ENCODE assay signal across 17 mouse cellular contexts in the genomic region with DNA sequence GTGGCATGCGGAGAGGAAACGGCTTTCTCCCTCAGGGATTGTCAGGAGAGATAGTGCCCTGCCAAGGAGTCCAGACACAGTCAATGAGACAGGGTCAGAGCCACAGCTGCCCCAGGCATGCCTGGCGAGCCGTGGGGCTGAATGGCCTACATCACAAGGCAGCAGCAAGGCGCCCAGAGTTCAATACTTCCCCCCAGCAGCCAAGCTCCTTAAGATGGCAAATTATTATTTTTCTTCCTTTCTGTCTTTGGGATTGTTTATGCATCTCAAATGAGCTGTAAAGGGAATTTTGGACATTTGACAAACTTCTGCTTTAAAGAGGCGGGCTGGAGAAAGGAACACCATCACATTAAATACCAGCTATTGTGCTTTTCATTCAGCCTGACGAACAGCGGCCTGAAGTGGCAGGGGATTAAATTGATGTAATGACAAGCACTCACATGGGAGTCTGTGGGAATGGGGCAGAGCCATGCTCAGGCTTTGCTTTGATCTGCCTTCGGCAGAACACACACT.
DNase-seq lines count a peak whose midpoint lies in the region; ATAC-seq and TF ChIP-seq lines count a peak whose summit lies in the region.
"Had no signal": no experiment of that assay in that cellular context is flagged by ENCODE, and none has a peak within 500 bp of the region (broad histone marks: within the 10 kb centered on the region; RNA-seq: fewer than 3 reads in every experiment).

No protein-coding gene starts in this region.

- H3K36me3 ChIP-seq in forebrain, embryonic 12.5 days (replicated peaks), result no peaks in the 10 kb centered on the region
- H3K36me3 ChIP-seq in intestine, embryonic 16.5 days (ENCODE audit: control insufficient read depth, insufficient read depth, low read length), result no peaks in the 10 kb centered on the region
- H3K36me3 ChIP-seq in kidney, adult 2 months (ENCODE audit: control insufficient read depth, insufficient read depth, low read length), result no peaks in the 10 kb centered on the region
- H3K36me3 ChIP-seq: heart, embryonic 15.5 days; limb, embryonic 12.5 days; neural tube, embryonic 12.5 days had no signal

- H3K27me3 ChIP-seq in forebrain, embryonic 12.5 days, result peaks cover 75% of the 10 kb centered on the region
- H3K27me3 ChIP-seq in intestine, embryonic 16.5 days (replicated peaks; ENCODE audit: control insufficient read depth, insufficient read depth, low read length), result no peaks in the 10 kb centered on the region
- no peaks in the 10 kb centered on the region for H3K27me3 ChIP-seq in kidney, adult 2 months (replicated peaks; ENCODE audit: control insufficient read depth, insufficient read depth, low read length)
- H3K27me3 ChIP-seq: heart, embryonic 15.5 days; neural tube, embryonic 12.5 days had no signal

- peaks cover 24% of the 10 kb centered on the region for H3K4me1 ChIP-seq in forebrain, embryonic 12.5 days
- no peaks in the 10 kb centered on the region for H3K4me1 ChIP-seq in intestine, embryonic 16.5 days (ENCODE audit: control insufficient read depth, insufficient read depth, low read length)
- no peaks in the 10 kb centered on the region for H3K4me1 ChIP-seq in kidney, adult 2 months (ENCODE audit: control insufficient read depth, insufficient read depth, low read length)
- H3K4me1 ChIP-seq: heart, embryonic 15.5 days had no signal

- no peak for TF ChIP-seq CTCF in kidney, adult 2 months (conservative IDR thresholded peaks at IDR 0.05; ENCODE audit: insufficient read depth, insufficient read length, low read depth, low read length)

- H3K9me3 ChIP-seq in forebrain, embryonic 12.5 days, result no peaks in the 10 kb centered on the region
- no peaks in the 10 kb centered on the region for H3K9me3 ChIP-seq in intestine, embryonic 16.5 days (ENCODE audit: control insufficient read depth, low read length)
- H3K9me3 ChIP-seq: heart, embryonic 15.5 days; limb, embryonic 12.5 days; neural tube, embryonic 12.5 days had no signal

- no peak overlapping the region for H3K4me3 ChIP-seq in forebrain, embryonic 12.5 days (replicated peaks)
- H3K4me3 ChIP-seq in intestine, embryonic 16.5 days (ENCODE audit: low read length), result no peak overlapping the region
- H3K4me3 ChIP-seq in kidney, adult 2 months (ENCODE audit: insufficient read depth, low read depth, low read length), result no peak overlapping the region
- H3K4me3 ChIP-seq: erythroblast, embryonic 14.5 days; heart, embryonic 15.5 days; limb, embryonic 12.5 days; neural tube, embryonic 12.5 days had no signal

- TF ChIP-seq POLR2A in kidney, adult 2 months (IDR thresholded peaks at IDR 0.05; ENCODE audit: low read depth, low read length), result no peak

- peak; percentile 35 to 58 for DNase-seq in cerebellum, postnatal 10 days
- no peak for DNase-seq in cerebellum, adult 8-10 months
- peak; percentile 11 for DNase-seq in MN1 (ENCODE audit: low spot score)
- peak; percentile 4 for DNase-seq in lung, postnatal 14 days
- DNase-seq in adrenal gland, adult 18-20 months (ENCODE audit: low spot score in 2 of 2), result no peak
- no peak for DNase-seq in kidney, adult 2 months
- DNase-seq: cerebellum, adult 9-11 months; gastrocnemius, postnatal 10 days; kidney, adult 9 months; right cerebral cortex, postnatal 25 days; thymus, postnatal 14 days had no signal

- WGBS in forebrain, embryonic 12.5 days, result 6% methylated on average over 9 of the region's 9 CpGs
- 63% methylated on average over 9 of the region's 9 CpGs for WGBS in intestine, embryonic 16.5 days
- WGBS in kidney, adult 2 months, result 86% methylated on average over 9 of the region's 9 CpGs

- no peak overlapping the region for H3K4me2 ChIP-seq in forebrain, embryonic 12.5 days
- no peak overlapping the region for H3K4me2 ChIP-seq in intestine, embryonic 16.5 days (ENCODE audit: low read depth, low read length)
- H3K4me2 ChIP-seq: heart, embryonic 15.5 days; limb, embryonic 12.5 days; neural tube, embryonic 12.5 days had no signal

- H3K27ac ChIP-seq in forebrain, embryonic 12.5 days, result no peak overlapping the region
- no peak overlapping the region for H3K27ac ChIP-seq in intestine, embryonic 16.5 days (ENCODE audit: low read length)
- no peak overlapping the region for H3K27ac ChIP-seq in kidney, adult 2 months (ENCODE audit: insufficient read depth, low read depth, low read length)
- H3K27ac ChIP-seq: heart, embryonic 15.5 days; limb, embryonic 12.5 days; neural tube, embryonic 12.5 days had no signal

- peak; percentile 77; the same call in 1 of the 2 replicates for ATAC-seq in forebrain, embryonic 12.5 days (ENCODE audit: low FRiP score)
- no peak for ATAC-seq in intestine, embryonic 16.5 days

- no peak overlapping the region for H3K9ac ChIP-seq in forebrain, embryonic 12.5 days
- no peak overlapping the region for H3K9ac ChIP-seq in intestine, embryonic 16.5 days (ENCODE audit: low read depth, low read length)
- H3K9ac ChIP-seq: heart, embryonic 15.5 days; limb, embryonic 12.5 days; neural tube, embryonic 12.5 days had no signal

Comparison
In these comparisons a context has a peak if more than half of its experiments do, and no peak if none do; other contexts are left out.
1. DNase-seq: peak in cerebellum, postnatal 10 days (2 of 2), MN1 (single experiment) and lung, postnatal 14 days (single experiment); none in cerebellum, adult 8-10 months (single experiment), adrenal gland, adult 18-20 months (0 of 2) and kidney, adult 2 months (single experiment).